Mouse (Mus musculus) limb, embryonic 11.5 days (tissue): ENCODE results near the gene Vapb. TPM values are rescaled to one million over a fixed set of nuclear protein-coding genes. Genes with fewer than 3 reads are reported as not detected.

Experiments used
- ATAC-seq: fragments of 200-750 bp; cut with Nextera tagmentation; 2 replicates; pipeline ENCODE4 v1.8.0; 2017; ENCODE audit warnings: low read depth; ENCODE audit not compliant: insufficient number of reproducible peaks, low FRiP score, low TSS enrichment
- DNase-seq: peaks from one replicate; pipeline ENCODE4 v3.0.0-alpha.2; 2015; ENCODE audit warnings: low spot score
- H3K27ac ChIP-seq: fragments of 300-500 bp; sonication (generic); replicated peaks from 2 replicates; pipeline ENCODE4 v1.5.1; 2014; ENCODE audit warnings: low read depth, mild to moderate bottlenecking, low read length
- H3K27me3 ChIP-seq: fragments of 300-500 bp; sonication (generic); 2 replicates; pipeline ENCODE4 v1.6.1; 2014; ENCODE audit warnings: mild to moderate bottlenecking, low read length, mixed read lengths; ENCODE audit not compliant: control insufficient read depth, insufficient read depth
- H3K36me3 ChIP-seq: fragments of 300-500 bp; sonication (generic); 2 replicates; pipeline ENCODE4 v1.6.1; 2014; ENCODE audit warnings: mild to moderate bottlenecking, low read length, moderate library complexity, mixed read lengths; ENCODE audit not compliant: control insufficient read depth, insufficient read depth
- H3K4me1 ChIP-seq: fragments of 300-500 bp; sonication (generic); 2 replicates; pipeline ENCODE4 v1.6.1; 2014; ENCODE audit warnings: low read length, mixed read lengths; ENCODE audit not compliant: control insufficient read depth, insufficient read depth
- H3K4me2 ChIP-seq: fragments of 300-500 bp; sonication (generic); 2 replicates; pipeline ENCODE4 v1.6.1; 2014; ENCODE audit warnings: low read depth, mild to moderate bottlenecking, moderate library complexity; ENCODE audit not compliant: severe bottlenecking
- H3K4me3 ChIP-seq: fragments of 300-500 bp; sonication (generic); 2 replicates; pipeline ENCODE4 v1.5.1; 2014; ENCODE audit warnings: low read depth, low read length
- H3K9ac ChIP-seq: fragments of 300-500 bp; sonication (generic); 2 replicates; pipeline ENCODE4 v1.6.1; 2014; ENCODE audit warnings: mild to moderate bottlenecking, low read length
- H3K9me3 ChIP-seq: fragments of 300-500 bp; sonication (generic); 2 replicates; pipeline ENCODE4 v1.6.1; 2016; ENCODE audit warnings: low read length; ENCODE audit not compliant: control insufficient read depth
- WGBS: fragments of 180-500 bp; shearing (Covaris S2); extraction: QIAGEN DNeasy Blood & Tissue Kit; methylation state at CpG from one replicate; pipeline ENCODE4 v1.1.7; 2014; 5-methylcytosine and 5-hydroxymethylcytosine counted together
- polyA plus RNA-seq: library from polyadenylated mRNA; unstranded; fragments of >200 nt; fragmentation: Nextera tagmentation; extraction: Ambion mirVana; gene quantifications from 2 replicates; pipeline ENCODE4 v1.2.1, GENCODE M21; 2014

The Vapb gene
- 9.8 and 11.0 TPM in 2 replicates for polyA plus RNA-seq

- peak; percentile 97 for ATAC-seq
- no peaks in the 10 kb centered on the region for H3K36me3 ChIP-seq
- no peaks in the 10 kb centered on the region for H3K9me3 ChIP-seq
- 1% methylated on average over 70 of the region's 70 CpGs for WGBS
- peak within 1 kb of the TSS; percentile 76 for H3K9ac ChIP-seq
- H3K4me1 ChIP-seq = peaks cover 9% of the 10 kb centered on the region; the same call in 1 of the 2 replicates
- H3K27me3 ChIP-seq = no peaks in the 10 kb centered on the region
- peak within 1 kb of the TSS; percentile 87 for H3K4me3 ChIP-seq
- H3K4me2 ChIP-seq = peak within 1 kb of the TSS; percentile 72
- H3K27ac ChIP-seq = 0 out of 2 replicates have a peak within 1 kb of the TSS, but pooled peaks have one; percentile 12
- peak; percentile 100 for DNase-seq
Observed at GRCm38 (mm10) chr2:173737222-173737989, at the start of gene Vapb. TSS of gene Vapb (plus strand) at chr2:173737511.

GRCm38 (mm10) chr2:173689835-173690234 lies 47.5 kb upstream of the Vapb start:
- Histone ChIP-seq H3K4me3 (no peak overlapping the region), H3K27me3 (no peaks in the 10 kb centered on the region), H3K36me3 (peaks cover 4% of the 10 kb centered on the region; the same call in 1 of the 2 replicates), H3K4me2 (no peak overlapping the region), H3K9ac (no peak overlapping the region), H3K27ac (no peak overlapping the region), H3K4me1 (no peaks in the 10 kb centered on the region), H3K9me3 (no peaks in the 10 kb centered on the region)
- ATAC-seq (no peak), DNase-seq (no peak)

- no peak overlapping the region for H3K4me3 ChIP-seq
- H3K4me1 ChIP-seq = no peaks in the 10 kb centered on the region
- H3K27ac ChIP-seq = no peak overlapping the region
- WGBS = 96% methylated on average over 6 of the region's 6 CpGs
- no peaks in the 10 kb centered on the region for H3K27me3 ChIP-seq
- H3K9ac ChIP-seq = no peak overlapping the region
- no peak overlapping the region for H3K4me2 ChIP-seq
- peaks cover 10% of the 10 kb centered on the region for H3K36me3 ChIP-seq
- DNase-seq (no peak), ATAC-seq (no peak)
- H3K9me3 ChIP-seq = no peaks in the 10 kb centered on the region
Observed at GRCm38 (mm10) chr2:173691748-173692147, 45.6 kb upstream of the Vapb start.

GRCm38 (mm10) chr2:173692693-173693092 lies 44.6 kb upstream of the Vapb start:
- no peaks in the 10 kb centered on the region for H3K9me3 ChIP-seq
- 97% methylated on average over 2 of the region's 2 CpGs for WGBS
- no peak overlapping the region for H3K4me2 ChIP-seq
- H3K36me3 ChIP-seq = peaks cover 10% of the 10 kb centered on the region
- H3K4me3 ChIP-seq = no peak overlapping the region
- no peak for ATAC-seq
- no peak overlapping the region for H3K9ac ChIP-seq
- H3K27ac ChIP-seq = no peak overlapping the region
- no peaks in the 10 kb centered on the region for H3K4me1 ChIP-seq
- DNase-seq = no peak
- no peaks in the 10 kb centered on the region for H3K27me3 ChIP-seq

GRCm38 (mm10) chr2:173698850-173699249 lies 38.5 kb upstream of the Vapb start:
- DNase-seq (no peak), ATAC-seq (no peak)
- 88% methylated on average over 3 of the region's 3 CpGs for WGBS
- Histone ChIP-seq H3K4me3 (no peak overlapping the region), H3K9ac (no peak overlapping the region), H3K9me3 (no peaks in the 10 kb centered on the region), H3K27me3 (no peaks in the 10 kb centered on the region), H3K27ac (no peak overlapping the region), H3K4me2 (no peak overlapping the region), H3K4me1 (0 out of 2 replicates have a peak, but pooled peaks cover 2% of the 10 kb centered on the region), H3K36me3 (peaks cover 17% of the 10 kb centered on the region)

GRCm38 (mm10) chr2:173702096-173702866 lies 35.0 kb upstream of the Vapb start:
- Histone ChIP-seq H3K4me1 (0 out of 2 replicates have a peak, but pooled peaks cover 2% of the 10 kb centered on the region), H3K4me2 (no peak overlapping the region), H3K27me3 (no peaks in the 10 kb centered on the region), H3K4me3 (no peak overlapping the region), H3K9ac (no peak overlapping the region), H3K9me3 (no peaks in the 10 kb centered on the region), H3K27ac (peak overlapping the region; percentile 25; the same call in 1 of the 2 replicates), H3K36me3 (peaks cover 11% of the 10 kb centered on the region)
- no peak for DNase-seq
- WGBS = 32% methylated on average over 16 of the region's 16 CpGs
- peak; percentile 52; the same call in 1 of the 2 replicates for ATAC-seq

GRCm38 (mm10) chr2:173702867-173703237 lies 34.5 kb upstream of the Vapb start:
- Histone ChIP-seq H3K4me1 (0 out of 2 replicates have a peak, but pooled peaks cover 2% of the 10 kb centered on the region), H3K27me3 (no peaks in the 10 kb centered on the region), H3K4me3 (no peak overlapping the region), H3K9me3 (no peaks in the 10 kb centered on the region), H3K27ac (no peak overlapping the region), H3K4me2 (no peak overlapping the region), H3K9ac (no peak overlapping the region), H3K36me3 (peaks cover 11% of the 10 kb centered on the region)
- 0 out of 2 replicates have a peak, but pooled peaks have one; percentile 18 for ATAC-seq
- DNase-seq = no peak
- WGBS = 68% methylated on average over 12 of the region's 12 CpGs

GRCm38 (mm10) chr2:173705827-173706551 lies 31.3 kb upstream of the Vapb start:
- no peaks in the 10 kb centered on the region for H3K27me3 ChIP-seq
- H3K36me3 ChIP-seq = peaks cover 3% of the 10 kb centered on the region
- H3K4me1 ChIP-seq = 0 out of 2 replicates have a peak, but pooled peaks cover 2% of the 10 kb centered on the region
- H3K27ac ChIP-seq = no peak overlapping the region
- DNase-seq (no peak), ATAC-seq (no peak)
- no peak overlapping the region for H3K4me2 ChIP-seq
- no peak overlapping the region for H3K9ac ChIP-seq
- 84% methylated on average over 15 of the region's 15 CpGs for WGBS
- H3K4me3 ChIP-seq = no peak overlapping the region
- no peaks in the 10 kb centered on the region for H3K9me3 ChIP-seq
